Mouse (Mus musculus): Measurements from ENCODE around the gene Olfr736.

The Olfr736 gene
- long read RNA-seq, experiment 1 = 0 reads
- long read RNA-seq, experiment 2 = 0 reads

- intact Hi-C loops (cut with DNase I) = no loop called here
These were observed at the start of gene Olfr736 for GRCm38 (mm10) chr14:50380863-50381262. Gene Olfr736 (plus strand): TSS chr14:50381163.

DNA sequence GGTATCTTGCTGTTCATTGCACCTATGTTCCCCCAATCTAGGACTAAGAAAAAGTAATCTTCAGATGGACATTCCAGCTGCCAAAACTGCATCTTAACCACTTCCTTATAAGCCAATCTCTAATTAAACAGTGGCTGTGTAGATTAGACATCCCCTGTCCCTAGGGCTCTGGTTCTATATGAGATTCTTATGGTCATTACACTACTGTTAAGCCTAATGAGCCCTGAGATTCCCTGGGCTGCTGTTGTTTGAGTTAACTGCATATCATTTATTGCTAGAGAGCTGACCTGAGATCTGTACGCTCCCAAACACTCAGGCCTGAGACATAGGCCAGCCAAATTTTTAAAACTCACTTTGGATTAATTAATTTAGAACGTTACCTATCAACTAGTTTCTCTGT is 32.2 kb upstream of the Olfr736 start, which contains the start of gene Olfr735:
Gene Olfr735, minus strand, starts transcription at position 77 of the 400 bp plus-strand sequence.
- intact Hi-C loops (cut with DNase I) = no loop called here

GRCm38 (mm10) chr14:50352438-50352837 is 28.5 kb upstream of the Olfr736 start:
- intact Hi-C loops (cut with DNase I) = no loop called here

- intact Hi-C loops (cut with DNase I) = no loop called here
These were observed 24.2 kb upstream of the Olfr736 start for GRCm38 (mm10) chr14:50356725-50357124.

GRCm38 (mm10) chr14:50357593-50357992 is 23.4 kb upstream of the Olfr736 start, which contains the start of gene Tlr11:
Gene Tlr11 (plus strand): TSS chr14:50357914.
- intact Hi-C loops (cut with DNase I) = no loop called here

DNA sequence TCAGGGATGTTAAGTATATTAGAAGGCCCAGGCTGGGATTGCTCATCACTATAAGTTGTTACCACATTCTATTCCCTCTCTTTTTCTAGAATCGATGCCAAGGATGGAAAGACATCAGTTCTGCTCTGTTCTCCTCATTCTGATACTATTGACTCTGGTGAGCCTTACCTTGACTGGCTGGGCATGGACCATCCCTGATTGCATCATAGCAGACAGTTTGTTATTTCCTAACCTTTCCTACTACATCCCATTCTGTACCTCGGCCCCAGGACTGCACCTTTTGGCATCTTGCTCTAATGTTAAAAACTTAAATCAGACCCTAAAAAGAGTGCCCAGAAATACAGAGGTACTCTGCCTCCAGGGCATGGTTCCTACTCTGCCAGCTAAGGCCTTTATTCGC is 20.5 kb upstream of the Olfr736 start:
- intact Hi-C loops (cut with DNase I) = no loop called here

DNA sequence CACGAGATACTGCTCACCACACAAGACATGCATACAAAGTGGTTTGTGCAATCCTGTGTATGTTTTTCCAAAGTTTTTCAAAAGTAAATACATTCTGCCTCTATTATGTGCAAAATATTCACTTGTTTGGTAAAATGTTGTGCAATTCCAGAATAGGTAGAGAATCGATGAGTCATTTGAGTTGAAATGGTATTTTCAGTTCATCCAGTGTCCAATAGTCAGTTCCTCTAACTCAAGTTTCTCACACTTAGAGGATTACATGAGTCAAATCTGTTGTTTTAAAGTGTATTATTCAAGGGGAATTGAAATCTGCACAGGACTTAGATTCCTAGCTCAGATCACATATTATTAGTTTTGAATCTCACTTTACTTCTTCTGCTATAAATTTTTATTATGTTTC is 17.4 kb upstream of the Olfr736 start:
- intact Hi-C loops (cut with DNase I) = no loop called here

- intact Hi-C loops (cut with DNase I) = no loop called here
These were observed 26.3 kb downstream of the Olfr736 start, which contains the start of gene Olfr738 for GRCm38 (mm10) chr14:50407268-50407667. Gene Olfr738 (plus strand): TSS chr14:50407568.

- intact Hi-C loops (cut with DNase I) = no loop called here
These were observed 37.4 kb downstream of the Olfr736 start, which contains the start of gene Olfr739 for GRCm38 (mm10) chr14:50418326-50418725. Gene Olfr739 (plus strand): TSS chr14:50418626.

Data from adrenal gland (tissue).